Mouse (Mus musculus): ENCODE results near the gene Efhd1. TPM values are rescaled to one million over a fixed set of nuclear protein-coding genes. Genes with fewer than 3 reads are reported as not detected.
A peak's percentile ranks its signal among the peaks of the same experiment; 100 is the strongest.

The Efhd1 gene
- polyA plus RNA-seq, 1 experiment from 2014 or later = 0.48 TPM

DNA sequence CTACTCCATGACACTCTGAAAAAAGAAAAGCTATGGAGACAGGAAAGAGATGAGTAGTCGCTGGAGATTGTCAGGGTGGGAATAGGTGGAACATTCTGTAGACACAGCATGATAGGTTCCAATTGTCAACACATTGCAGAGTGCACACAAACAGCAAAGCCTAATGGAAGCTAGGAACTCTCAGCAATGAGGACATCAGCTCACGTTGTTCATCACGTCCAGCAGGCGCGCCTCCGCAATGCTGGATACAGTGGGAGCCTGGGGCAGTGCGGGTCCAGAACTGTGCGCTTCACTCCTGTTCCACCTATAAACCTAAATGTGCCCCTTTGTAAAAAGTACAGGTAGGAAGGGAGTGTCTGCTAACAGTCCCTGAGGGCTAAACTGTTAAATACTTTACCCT, 21.1 kb upstream of the Efhd1 start:
- H3K4me2 ChIP-seq (ENCODE audit: low read length) = no peak overlapping the region
- H3K27me3 ChIP-seq (replicated peaks; ENCODE audit: control insufficient read depth, insufficient read depth, low read length) = no peaks in the 10 kb centered on the region
- 91% methylated on average over 8 of the region's 8 CpGs for WGBS
- H3K9me3 ChIP-seq (replicated peaks; ENCODE audit: control insufficient read depth, low read length) = no peaks in the 10 kb centered on the region
- no peak overlapping the region for H3K4me3 ChIP-seq (ENCODE audit: low read depth, low read length)
- DNase-seq (ENCODE audit: low spot score) = no peak
- no peaks in the 10 kb centered on the region for H3K4me1 ChIP-seq (ENCODE audit: control insufficient read depth, insufficient read depth, low read length)
- ATAC-seq = no peak
- H3K27ac ChIP-seq (ENCODE audit: low read depth, low read length) = no peak overlapping the region
- H3K36me3 ChIP-seq (ENCODE audit: control insufficient read depth, insufficient read depth, low read length) = peaks cover 19% of the 10 kb centered on the region
- no peak overlapping the region for H3K9ac ChIP-seq (ENCODE audit: low read length)

DNA sequence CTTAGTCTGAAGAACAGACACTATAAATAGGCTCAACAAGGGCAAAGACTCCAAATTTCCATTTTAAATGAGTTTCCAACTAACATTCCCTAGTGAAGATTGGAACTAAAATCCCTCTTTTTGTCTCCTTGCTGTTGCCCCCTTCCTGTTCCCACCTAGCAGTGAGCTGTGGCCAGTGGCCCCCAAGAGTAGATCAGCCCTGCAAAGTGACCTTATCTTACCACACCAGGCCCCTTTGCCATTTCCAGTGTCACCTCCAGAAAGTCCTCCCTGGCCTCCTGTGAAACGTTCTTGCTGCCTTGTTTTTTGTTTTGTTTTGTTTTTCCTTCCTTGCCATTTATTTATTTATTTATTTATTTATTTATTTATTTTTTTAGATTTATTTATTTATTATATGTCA, 18.7 kb upstream of the Efhd1 start:
- no peak overlapping the region for H3K4me3 ChIP-seq (ENCODE audit: low read depth, low read length)
- no peaks in the 10 kb centered on the region for H3K9me3 ChIP-seq (replicated peaks; ENCODE audit: control insufficient read depth, low read length)
- no peaks in the 10 kb centered on the region for H3K4me1 ChIP-seq (ENCODE audit: control insufficient read depth, insufficient read depth, low read length)
- no peak overlapping the region for H3K4me2 ChIP-seq (ENCODE audit: low read length)
- no peaks in the 10 kb centered on the region for H3K36me3 ChIP-seq (ENCODE audit: control insufficient read depth, insufficient read depth, low read length)
- ATAC-seq = no peak
- H3K27me3 ChIP-seq (replicated peaks; ENCODE audit: control insufficient read depth, insufficient read depth, low read length) = no peaks in the 10 kb centered on the region
- no peak overlapping the region for H3K27ac ChIP-seq (ENCODE audit: low read depth, low read length)
- WGBS = 47% methylated on average over 1 of the region's 1 CpGs
- no peak for DNase-seq (ENCODE audit: low spot score)
- H3K9ac ChIP-seq (ENCODE audit: low read length) = no peak overlapping the region

GRCm38 (mm10) chr1:87245929-87246815, 18.0 kb upstream of the Efhd1 start:
- peak; percentile 79 for DNase-seq (ENCODE audit: low spot score)
- ATAC-seq = peak; percentile 90
- peak overlapping the region; percentile 24; the same call in 1 of the 2 replicates for H3K4me2 ChIP-seq (ENCODE audit: low read length)
- no peak overlapping the region for H3K27ac ChIP-seq (ENCODE audit: low read depth, low read length)
- no peaks in the 10 kb centered on the region for H3K4me1 ChIP-seq (ENCODE audit: control insufficient read depth, insufficient read depth, low read length)
- no peaks in the 10 kb centered on the region for H3K36me3 ChIP-seq (ENCODE audit: control insufficient read depth, insufficient read depth, low read length)
- WGBS = 31% methylated on average over 22 of the region's 22 CpGs
- no peak overlapping the region for H3K9ac ChIP-seq (ENCODE audit: low read length)
- H3K27me3 ChIP-seq (replicated peaks; ENCODE audit: control insufficient read depth, insufficient read depth, low read length) = no peaks in the 10 kb centered on the region
- H3K9me3 ChIP-seq (replicated peaks; ENCODE audit: control insufficient read depth, low read length) = no peaks in the 10 kb centered on the region
- H3K4me3 ChIP-seq (ENCODE audit: low read depth, low read length) = no peak overlapping the region

DNA sequence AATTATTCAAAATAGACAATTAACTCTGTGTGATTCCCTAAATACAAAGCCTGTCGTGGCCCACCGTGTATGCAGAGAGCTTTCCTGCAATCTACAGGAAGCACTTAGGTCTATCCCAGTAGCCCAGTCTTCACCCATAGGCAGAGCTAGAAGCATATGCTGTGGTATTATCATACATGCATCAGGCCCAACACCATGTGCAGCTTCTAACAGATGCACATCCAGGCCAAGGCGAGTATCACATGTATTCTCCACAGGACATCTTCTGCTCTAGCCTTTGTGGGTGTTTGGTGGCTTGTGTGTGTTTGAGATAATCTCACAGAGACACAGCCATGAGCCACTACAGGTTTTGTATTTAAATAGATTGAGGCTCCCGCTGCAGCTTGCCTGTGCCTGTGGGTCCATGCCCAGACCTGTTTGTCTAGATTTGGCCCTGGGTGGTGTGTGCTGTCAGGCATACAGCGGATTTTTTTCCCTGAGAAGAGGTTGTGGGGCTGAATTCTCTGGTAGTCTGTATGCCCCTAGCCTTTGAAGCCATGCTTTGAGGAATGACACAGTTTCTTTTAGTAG, 12.0 kb upstream of the Efhd1 start:
- Histone ChIP-seq H3K4me1 (ENCODE audit: control insufficient read depth, insufficient read depth, low read length) (no peaks in the 10 kb centered on the region), H3K27ac (ENCODE audit: low read depth, low read length) (no peak overlapping the region), H3K27me3 (replicated peaks; ENCODE audit: control insufficient read depth, insufficient read depth, low read length) (no peaks in the 10 kb centered on the region), H3K9me3 (replicated peaks; ENCODE audit: control insufficient read depth, low read length) (no peaks in the 10 kb centered on the region), H3K4me2 (ENCODE audit: low read length) (no peak overlapping the region), H3K9ac (ENCODE audit: low read length) (no peak overlapping the region), H3K4me3 (ENCODE audit: low read depth, low read length) (no peak overlapping the region), H3K36me3 (ENCODE audit: control insufficient read depth, insufficient read depth, low read length) (no peaks in the 10 kb centered on the region)
- 53% methylated on average over 5 of the region's 5 CpGs for WGBS
- ATAC-seq (no peak), DNase-seq (ENCODE audit: low spot score) (no peak)

- Histone ChIP-seq H3K4me3 (ENCODE audit: low read depth, low read length) (no peak overlapping the region), H3K9me3 (replicated peaks; ENCODE audit: control insufficient read depth, low read length) (no peaks in the 10 kb centered on the region), H3K4me1 (ENCODE audit: control insufficient read depth, insufficient read depth, low read length) (no peaks in the 10 kb centered on the region), H3K9ac (ENCODE audit: low read length) (no peak overlapping the region), H3K27me3 (replicated peaks; ENCODE audit: control insufficient read depth, insufficient read depth, low read length) (no peaks in the 10 kb centered on the region), H3K36me3 (ENCODE audit: control insufficient read depth, insufficient read depth, low read length) (no peaks in the 10 kb centered on the region), H3K27ac (ENCODE audit: low read depth, low read length) (no peak overlapping the region), H3K4me2 (ENCODE audit: low read length) (no peak overlapping the region)
- 57% methylated on average over 4 of the region's 4 CpGs for WGBS
- no peak for DNase-seq (ENCODE audit: low spot score)
- no peak for ATAC-seq
Observed at GRCm38 (mm10) chr1:87255173-87255572, 9.0 kb upstream of the Efhd1 start.

- no peak for ATAC-seq
- H3K4me1 ChIP-seq (ENCODE audit: control insufficient read depth, insufficient read depth, low read length) = no peaks in the 10 kb centered on the region; the same call in 1 of the 2 replicates
- H3K27ac ChIP-seq (ENCODE audit: low read depth, low read length) = no peak overlapping the region
- no peaks in the 10 kb centered on the region for H3K9me3 ChIP-seq (replicated peaks; ENCODE audit: control insufficient read depth, low read length)
- H3K27me3 ChIP-seq (replicated peaks; ENCODE audit: control insufficient read depth, insufficient read depth, low read length) = no peaks in the 10 kb centered on the region
- peak; percentile 34 for DNase-seq (ENCODE audit: low spot score)
- WGBS = 4% methylated on average over 11 of the region's 11 CpGs
- H3K4me2 ChIP-seq (ENCODE audit: low read length) = no peak overlapping the region
- no peak overlapping the region for H3K4me3 ChIP-seq (ENCODE audit: low read depth, low read length)
- no peak overlapping the region for H3K9ac ChIP-seq (ENCODE audit: low read length)
- no peaks in the 10 kb centered on the region for H3K36me3 ChIP-seq (ENCODE audit: control insufficient read depth, insufficient read depth, low read length)
Observed at GRCm38 (mm10) chr1:87257691-87258090, 6.5 kb upstream of the Efhd1 start.

- H3K4me2 ChIP-seq (ENCODE audit: low read length) = no peak overlapping the region
- H3K27me3 ChIP-seq (replicated peaks; ENCODE audit: control insufficient read depth, insufficient read depth, low read length) = peaks cover 3% of the 10 kb centered on the region; the same call in 1 of the 2 replicates
- ATAC-seq = no peak
- H3K9ac ChIP-seq (ENCODE audit: low read length) = no peak overlapping the region
- WGBS = 21% methylated on average over 14 of the region's 14 CpGs
- H3K4me3 ChIP-seq (ENCODE audit: low read depth, low read length) = no peak overlapping the region
- no peak overlapping the region for H3K27ac ChIP-seq (ENCODE audit: low read depth, low read length)
- DNase-seq (ENCODE audit: low spot score) = no peak
- no peaks in the 10 kb centered on the region for H3K36me3 ChIP-seq (ENCODE audit: control insufficient read depth, insufficient read depth, low read length)
- peaks cover 3% of the 10 kb centered on the region for H3K4me1 ChIP-seq (ENCODE audit: control insufficient read depth, insufficient read depth, low read length)
- H3K9me3 ChIP-seq (replicated peaks; ENCODE audit: control insufficient read depth, low read length) = no peaks in the 10 kb centered on the region
Observed at GRCm38 (mm10) chr1:87258484-87258883, 5.7 kb upstream of the Efhd1 start.

DNA sequence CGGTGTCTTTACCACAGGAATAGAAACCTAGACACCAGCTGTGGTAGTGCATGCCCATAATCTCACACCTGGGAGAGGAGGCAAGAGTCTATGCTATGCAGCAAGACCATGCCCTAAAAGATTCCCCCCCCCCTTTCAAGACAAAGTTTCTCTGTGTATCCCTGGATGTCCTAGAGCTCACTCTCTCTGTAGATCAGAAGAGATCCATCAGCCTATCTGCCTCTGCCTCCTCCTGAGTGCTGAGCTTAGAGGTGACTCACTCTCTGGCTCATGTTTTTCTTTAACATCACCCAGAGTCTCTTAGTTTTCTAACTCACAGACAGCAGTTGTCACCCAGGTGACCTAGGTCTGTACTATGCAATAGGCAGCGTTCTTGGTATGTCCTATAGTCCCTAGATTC, 4.8 kb upstream of the Efhd1 start:
- no peak for ATAC-seq

GRCm38 (mm10) chr1:87263257-87263656, 906 bp upstream of the Efhd1 start:
- Histone ChIP-seq H3K4me1 (ENCODE audit: control insufficient read depth, insufficient read depth, low read length) (peaks cover 9% of the 10 kb centered on the region), H3K4me2 (ENCODE audit: low read length) (peak overlapping the region; percentile 99; the same call in 1 of the 2 replicates), H3K27me3 (replicated peaks; ENCODE audit: control insufficient read depth, insufficient read depth, low read length) (peaks cover 37% of the 10 kb centered on the region), H3K36me3 (ENCODE audit: control insufficient read depth, insufficient read depth, low read length) (no peaks in the 10 kb centered on the region), H3K9me3 (replicated peaks; ENCODE audit: control insufficient read depth, low read length) (no peaks in the 10 kb centered on the region), H3K4me3 (ENCODE audit: low read depth, low read length) (no peak overlapping the region), H3K9ac (ENCODE audit: low read length) (no peak overlapping the region), H3K27ac (ENCODE audit: low read depth, low read length) (no peak overlapping the region)
- DNase-seq (ENCODE audit: low spot score) = no peak
- 3% methylated on average over 9 of the region's 9 CpGs for WGBS
- peak; percentile 25; the same call in 1 of the 2 replicates for ATAC-seq

More for the DNA sequence above, 4.8 kb upstream of the Efhd1 start:
- Histone ChIP-seq H3K27ac (ENCODE audit: low read depth, low read length) (no peak overlapping the region), H3K9ac (ENCODE audit: low read length) (no peak overlapping the region), H3K4me1 (ENCODE audit: control insufficient read depth, insufficient read depth, low read length) (peaks cover 9% of the 10 kb centered on the region), H3K4me3 (ENCODE audit: low read depth, low read length) (no peak overlapping the region), H3K36me3 (ENCODE audit: control insufficient read depth, insufficient read depth, low read length) (no peaks in the 10 kb centered on the region), H3K4me2 (ENCODE audit: low read length) (no peak overlapping the region), H3K27me3 (replicated peaks; ENCODE audit: control insufficient read depth, insufficient read depth, low read length) (peaks cover 12% of the 10 kb centered on the region), H3K9me3 (replicated peaks; ENCODE audit: control insufficient read depth, low read length) (no peaks in the 10 kb centered on the region)
- DNase-seq (ENCODE audit: low spot score) = no peak
- WGBS = 94% methylated on average over 2 of the region's 2 CpGs

All from forebrain, embryonic 14.5 days (tissue).